ENCODE assay signal across 8 mouse cellular contexts in genomic region chr10:41809080-41809770, GRCm38 (mm10). TPM values are rescaled to one million over a fixed set of nuclear protein-coding genes. Genes with fewer than 3 reads are reported as not detected.
DNase-seq lines count a peak whose midpoint lies in the region; ATAC-seq and TF ChIP-seq lines count a peak whose summit lies in the region.

No protein-coding gene starts in this region.

- peak overlapping the region; percentile 91 for H3K27ac ChIP-seq in forebrain, embryonic 11.5 days (ENCODE audit: low read depth, low read length)

- H3K27me3 ChIP-seq in forebrain, embryonic 11.5 days (ENCODE audit: control insufficient read depth, insufficient read depth, low read length) = no peaks in the 10 kb centered on the region

- 3% methylated on average over 25 of the region's 25 CpGs for WGBS in forebrain, embryonic 11.5 days

- intact Hi-C loops in left cerebral cortex, postnatal 36 days (cut with DNase I) = no loop called here

- H3K9me3 ChIP-seq in forebrain, embryonic 11.5 days (ENCODE audit: control insufficient read depth, low read length) = no peaks in the 10 kb centered on the region

- no peak for TF ChIP-seq CTCF in brain, embryonic 14.5 days (IDR thresholded peaks at IDR 0.05; ENCODE audit: borderline replicate concordance, extremely low read depth, insufficient read depth, insufficient read length)

- H3K4me3 ChIP-seq in forebrain, embryonic 11.5 days (ENCODE audit: low read depth, low read length) = peak overlapping the region; percentile 75

- H3K4me2 ChIP-seq in forebrain, embryonic 11.5 days (ENCODE audit: low read depth, low read length, severe bottlenecking) = peak overlapping the region; percentile 76

- H3K9ac ChIP-seq in forebrain, embryonic 11.5 days (ENCODE audit: low read length) = peak overlapping the region; percentile 77

- peaks cover 2% of the 10 kb centered on the region; the same call in 1 of the 2 replicates for H3K4me1 ChIP-seq in forebrain, embryonic 11.5 days (replicated peaks; ENCODE audit: control insufficient read depth, insufficient read depth, low read length)

- ATAC-seq in forebrain, embryonic 11.5 days (replicated peaks; ENCODE audit: low FRiP score) = peak; percentile 84
- peak; percentile 79 for ATAC-seq in megakaryocyte progenitor cell, adult 5-6 weeks (replicated peaks; ENCODE audit: poor library complexity)

- TF ChIP-seq POLR2A in brain, embryonic 14.5 days (IDR thresholded peaks at IDR 0.05; ENCODE audit: borderline replicate concordance, extremely low read depth, insufficient read depth, insufficient read length, poor library complexity, severe bottlenecking) = no peak

- peak; percentile 90 for DNase-seq in kidney, adult 11 months
- DNase-seq in kidney, adult 18-20 months = no peak
- DNase-seq in brain, embryonic 14.5 days (ENCODE audit: low read depth) = peak; percentile 98
- DNase-seq in forebrain, embryonic 11.5 days (ENCODE audit: low spot score) = peak; percentile 86
- peak; percentile 83 for DNase-seq in heart, postnatal 4 days
- peak; percentile 86 to 89 for DNase-seq in left cerebral cortex, postnatal 36 days (ENCODE audit: low spot score in 2 of 2)
- DNase-seq in spleen, postnatal 4 days (ENCODE audit: low spot score in 2 of 2) = peak; percentile 85 to 89

- no peaks in the 10 kb centered on the region for H3K36me3 ChIP-seq in forebrain, embryonic 11.5 days (ENCODE audit: control insufficient read depth, insufficient read depth, low read length)

RNA-seq across cellular contexts. Expression of gene Cep57l1, which starts 0.4 kb away (rescaled TPM):
- polyA plus RNA-seq in brain, embryonic 14.5 days (2012; rRNA removed) = 8.5 and 8.8 TPM in 2 replicates
- 25.8 and 27.1 TPM in 2 replicates for polyA plus RNA-seq in forebrain, embryonic 11.5 days (2014; fragmentation: Nextera tagmentation; extraction: Ambion mirVana)
- total RNA-seq in heart, postnatal 4 days (2021) = 10 to 100 TPM in 1 of 2 experiments, 1 to 10 TPM in 1; 8.7 to 10.1 TPM
- total RNA-seq in left cerebral cortex, postnatal 36 days (2021) = 1 to 10 TPM; 7.0 to 7.4 TPM
- 40.3 and 53.4 TPM in 2 replicates for total RNA-seq in megakaryocyte progenitor cell, adult 5-6 weeks (2015)
- total RNA-seq in megakaryocyte progenitor cell, adult 5-6 weeks (2017) = 44.4 and 57.8 TPM in 2 replicates

RNA-seq across cellular contexts. Expression of gene Sesn1, which starts 0.5 kb away (rescaled TPM):
- polyA plus RNA-seq in brain, embryonic 14.5 days (2012; rRNA removed) = 32.2 and 34.6 TPM in 2 replicates
- polyA plus RNA-seq in forebrain, embryonic 11.5 days (2014; fragmentation: Nextera tagmentation; extraction: Ambion mirVana) = 22.3 and 22.5 TPM in 2 replicates
- 10 to 100 TPM; 29.3 to 31.2 TPM for total RNA-seq in heart, postnatal 4 days (2021)
- 10 to 100 TPM; 49.6 to 52.7 TPM for total RNA-seq in left cerebral cortex, postnatal 36 days (2021)
- 27.1 and 36.3 TPM in 2 replicates for total RNA-seq in megakaryocyte progenitor cell, adult 5-6 weeks (2015)
- total RNA-seq in megakaryocyte progenitor cell, adult 5-6 weeks (2017) = 21.9 and 22.3 TPM in 2 replicates
